8 mouse cellular contexts compared by ENCODE assay signal in the genomic region with DNA sequence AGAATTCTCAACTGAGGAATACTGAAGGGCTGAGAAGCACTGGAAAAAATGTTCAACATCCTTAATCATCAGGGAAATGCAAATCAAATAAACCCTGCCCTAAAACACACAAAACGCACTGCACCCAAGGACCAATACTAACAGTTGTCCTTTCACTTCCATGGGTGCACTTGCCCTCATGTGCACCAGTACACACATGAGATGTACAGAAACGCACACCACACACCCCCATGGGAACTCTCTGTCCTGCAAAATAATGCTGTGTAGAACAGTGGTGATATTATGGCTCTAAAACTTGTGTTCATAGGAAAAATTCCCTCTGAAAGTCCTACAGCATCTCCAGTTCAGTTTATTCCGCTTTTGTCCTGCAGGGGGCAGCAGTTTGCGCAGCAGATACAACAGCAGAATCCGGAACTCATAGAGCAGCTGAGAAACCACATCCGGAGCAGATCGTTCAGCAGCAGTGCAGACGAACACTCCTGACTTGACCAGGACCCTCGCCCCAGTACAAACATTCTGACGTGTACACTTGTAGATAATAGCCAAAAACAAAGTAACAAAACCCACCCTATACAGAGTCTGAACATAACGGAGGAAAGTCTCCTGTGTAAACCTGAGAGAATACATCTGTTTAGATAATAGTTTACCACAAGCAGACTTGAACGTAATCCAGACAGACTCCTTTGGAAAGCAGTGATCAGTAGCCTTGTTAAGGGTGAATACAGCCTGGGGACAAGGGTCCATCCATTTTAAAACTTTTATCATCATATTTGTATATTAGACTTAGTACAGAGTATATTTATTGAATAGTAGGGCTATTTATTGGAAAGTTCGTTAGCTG. TPM values are rescaled to one million over a fixed set of nuclear protein-coding genes. Genes with fewer than 3 reads are reported as not detected.
DNase-seq lines count a peak whose midpoint lies in the region; ATAC-seq lines count a peak whose summit lies in the region.

No protein-coding gene starts in this region.

- H3K4me3 ChIP-seq in embryonic facial prominence, embryonic 14.5 days (ENCODE audit: low read depth, low read length) = no peak overlapping the region
- no peak overlapping the region for H3K4me3 ChIP-seq in kidney, embryonic 15.5 days (replicated peaks)
- peak overlapping the region; percentile 18; the same call in 1 of the 2 replicates for H3K4me3 ChIP-seq in liver, embryonic 11.5 days (ENCODE audit: low read depth, low read length)
- H3K4me3 ChIP-seq in stomach, embryonic 14.5 days (ENCODE audit: low read depth, low read length) = no peak overlapping the region

- H3K4me2 ChIP-seq in embryonic facial prominence, embryonic 14.5 days (ENCODE audit: low read depth, low read length) = peak overlapping the region; percentile 31; the same call in 1 of the 2 replicates
- 0 out of 2 replicates have a peak overlapping the region, but pooled peaks have one; percentile 16 for H3K4me2 ChIP-seq in kidney, embryonic 15.5 days
- H3K4me2 ChIP-seq in liver, embryonic 11.5 days = peak overlapping the region; percentile 48
- no peak overlapping the region for H3K4me2 ChIP-seq in stomach, embryonic 14.5 days (replicated peaks; ENCODE audit: low read depth, low read length)

- peaks cover 69% of the 10 kb centered on the region for H3K36me3 ChIP-seq in embryonic facial prominence, embryonic 14.5 days (ENCODE audit: control insufficient read depth, insufficient read depth, low read length)
- H3K36me3 ChIP-seq in kidney, embryonic 15.5 days = peaks cover 58% of the 10 kb centered on the region
- H3K36me3 ChIP-seq in liver, embryonic 11.5 days (ENCODE audit: control insufficient read depth, insufficient read depth, low read length) = peaks cover 7% of the 10 kb centered on the region; the same call in 1 of the 2 replicates
- H3K36me3 ChIP-seq in stomach, embryonic 14.5 days (ENCODE audit: control insufficient read depth, insufficient read depth, low read length) = peaks cover 26% of the 10 kb centered on the region

- H3K9me3 ChIP-seq in embryonic facial prominence, embryonic 14.5 days (ENCODE audit: control insufficient read depth, low read length) = no peaks in the 10 kb centered on the region
- H3K9me3 ChIP-seq in kidney, embryonic 15.5 days (replicated peaks) = no peaks in the 10 kb centered on the region
- H3K9me3 ChIP-seq in liver, embryonic 11.5 days (ENCODE audit: control insufficient read depth, low read length) = no peaks in the 10 kb centered on the region
- no peaks in the 10 kb centered on the region for H3K9me3 ChIP-seq in stomach, embryonic 14.5 days (ENCODE audit: control insufficient read depth, low read depth, low read length)

- DNase-seq in B cell, adult 2 months = peak; percentile 87 to 89
- peak; percentile 56 to 63 for DNase-seq in adrenal gland, postnatal 4 days (ENCODE audit: low spot score in 2 of 2)
- peak; percentile 78 for DNase-seq in embryonic facial prominence, embryonic 14.5 days (ENCODE audit: low spot score)
- peak; percentile 77 for DNase-seq in heart, adult 8-10 months (ENCODE audit: low spot score)
- peak; percentile 54 for DNase-seq in liver, embryonic 11.5 days (ENCODE audit: low spot score)
- DNase-seq in natural killer cell, adult 2 months (ENCODE audit: low spot score in 2 of 2) = peak; percentile 74 to 84

- WGBS in embryonic facial prominence, embryonic 14.5 days = 44% methylated on average over 13 of the region's 13 CpGs
- 44% methylated on average over 13 of the region's 13 CpGs for WGBS in kidney, embryonic 15.5 days
- WGBS in liver, embryonic 11.5 days = 36% methylated on average over 13 of the region's 13 CpGs
- 33% methylated on average over 13 of the region's 13 CpGs for WGBS in stomach, embryonic 14.5 days

- no peaks in the 10 kb centered on the region for H3K4me1 ChIP-seq in embryonic facial prominence, embryonic 14.5 days (ENCODE audit: control insufficient read depth, insufficient read depth, low read length)
- no peaks in the 10 kb centered on the region for H3K4me1 ChIP-seq in kidney, embryonic 15.5 days
- H3K4me1 ChIP-seq in liver, embryonic 11.5 days (replicated peaks; ENCODE audit: control insufficient read depth, insufficient read depth, low read length) = no peaks in the 10 kb centered on the region
- H3K4me1 ChIP-seq in stomach, embryonic 14.5 days (ENCODE audit: control insufficient read depth, insufficient read depth, low read length) = no peaks in the 10 kb centered on the region

- no peak overlapping the region for H3K9ac ChIP-seq in embryonic facial prominence, embryonic 14.5 days (ENCODE audit: low read depth, low read length)
- H3K9ac ChIP-seq in kidney, embryonic 15.5 days = no peak overlapping the region
- H3K9ac ChIP-seq in liver, embryonic 11.5 days (ENCODE audit: low read depth, low read length) = no peak overlapping the region
- no peak overlapping the region for H3K9ac ChIP-seq in stomach, embryonic 14.5 days (replicated peaks; ENCODE audit: low read depth, low read length)

- ATAC-seq in embryonic facial prominence, embryonic 14.5 days (ENCODE audit: low read depth) = peak; percentile 47; the same call in 1 of the 2 replicates
- ATAC-seq in kidney, embryonic 15.5 days (replicated peaks; ENCODE audit: low FRiP score) = 0 out of 2 replicates have a peak, but pooled peaks have one; percentile 46
- peak; percentile 73 for ATAC-seq in liver, embryonic 11.5 days (replicated peaks; ENCODE audit: low FRiP score)
- ATAC-seq in stomach, embryonic 14.5 days (ENCODE audit: insufficient number of reproducible peaks, insufficient read depth, low FRiP score, low read depth) = peak; percentile 37; the same call in 1 of the 2 replicates

- no peak overlapping the region for H3K27ac ChIP-seq in embryonic facial prominence, embryonic 14.5 days (replicated peaks; ENCODE audit: low read depth, low read length)
- H3K27ac ChIP-seq in kidney, embryonic 15.5 days = no peak overlapping the region
- H3K27ac ChIP-seq in liver, embryonic 11.5 days (ENCODE audit: low read depth, low read length) = no peak overlapping the region
- peak overlapping the region; percentile 34; the same call in 1 of the 2 replicates for H3K27ac ChIP-seq in stomach, embryonic 14.5 days (ENCODE audit: low read length)

- H3K27me3 ChIP-seq in embryonic facial prominence, embryonic 14.5 days (replicated peaks; ENCODE audit: control insufficient read depth, insufficient read depth, low read length) = no peaks in the 10 kb centered on the region
- H3K27me3 ChIP-seq in kidney, embryonic 15.5 days = no peaks in the 10 kb centered on the region
- H3K27me3 ChIP-seq in liver, embryonic 11.5 days (replicated peaks; ENCODE audit: control insufficient read depth, insufficient read depth, low read length) = no peaks in the 10 kb centered on the region
- no peaks in the 10 kb centered on the region for H3K27me3 ChIP-seq in stomach, embryonic 14.5 days (ENCODE audit: control insufficient read depth, insufficient read depth, low read length)

RNA-seq across cellular contexts. Expression of gene Sgtb, which starts 30.0 kb away (rescaled TPM):
- total RNA-seq in adrenal gland, postnatal 4 days (2021) = 1 to 10 TPM; 5.7 to 6.4 TPM
- polyA plus RNA-seq in embryonic facial prominence, embryonic 14.5 days (2014; fragmentation: Nextera tagmentation; extraction: Ambion mirVana) = 8.0 and 8.9 TPM in 2 replicates
- total RNA-seq in heart, adult 8-10 months (2022) = under 1 TPM; 0.60 to 0.84 (median 0.71) TPM
- 5.9 and 6.5 TPM in 2 replicates for polyA plus RNA-seq in kidney, embryonic 15.5 days (2015; fragmentation: Nextera tagmentation; extraction: Ambion mirVana)
- 2.1 and 2.7 TPM in 2 replicates for polyA plus RNA-seq in liver, embryonic 11.5 days (2014; fragmentation: Nextera tagmentation; extraction: Ambion mirVana)
- 6.0 and 7.2 TPM in 2 replicates for polyA plus RNA-seq in stomach, embryonic 14.5 days (2014; fragmentation: Nextera tagmentation; extraction: Ambion mirVana)

RNA-seq across cellular contexts. Expression of gene Nln, which starts 30.2 kb away (rescaled TPM):
- total RNA-seq in adrenal gland, postnatal 4 days (2021) = 10 to 100 TPM; 25.2 to 27.5 TPM
- polyA plus RNA-seq in embryonic facial prominence, embryonic 14.5 days (2014; fragmentation: Nextera tagmentation; extraction: Ambion mirVana) = 20.2 and 21.5 TPM in 2 replicates
- 10 to 100 TPM; 10.5 to 13.8 (median 11.0) TPM for total RNA-seq in heart, adult 8-10 months (2022)
- 16.1 and 18.6 TPM in 2 replicates for polyA plus RNA-seq in kidney, embryonic 15.5 days (2015; fragmentation: Nextera tagmentation; extraction: Ambion mirVana)
- 20.9 and 22.7 TPM in 2 replicates for polyA plus RNA-seq in liver, embryonic 11.5 days (2014; fragmentation: Nextera tagmentation; extraction: Ambion mirVana)
- polyA plus RNA-seq in stomach, embryonic 14.5 days (2014; fragmentation: Nextera tagmentation; extraction: Ambion mirVana) = 22.9 and 26.6 TPM in 2 replicates

RNA-seq across cellular contexts. Expression of gene Trappc13, which starts 38.7 kb away (rescaled TPM):
- total RNA-seq in adrenal gland, postnatal 4 days (2021) = 10 to 100 TPM; 48.1 to 49.4 TPM
- polyA plus RNA-seq in embryonic facial prominence, embryonic 14.5 days (2014; fragmentation: Nextera tagmentation; extraction: Ambion mirVana) = 50.6 and 50.8 TPM in 2 replicates
- 10 to 100 TPM; 31.9 to 35.7 (median 33.3) TPM for total RNA-seq in heart, adult 8-10 months (2022)
- 66.2 and 69.8 TPM in 2 replicates for polyA plus RNA-seq in kidney, embryonic 15.5 days (2015; fragmentation: Nextera tagmentation; extraction: Ambion mirVana)
- 57.3 and 60.6 TPM in 2 replicates for polyA plus RNA-seq in liver, embryonic 11.5 days (2014; fragmentation: Nextera tagmentation; extraction: Ambion mirVana)
- polyA plus RNA-seq in stomach, embryonic 14.5 days (2014; fragmentation: Nextera tagmentation; extraction: Ambion mirVana) = 65.4 and 66.2 TPM in 2 replicates

RNA-seq across cellular contexts. Expression of gene Trim23, which starts 39.0 kb away (rescaled TPM):
- total RNA-seq in adrenal gland, postnatal 4 days (2021) = 10 to 100 TPM; 25.4 to 28.6 TPM
- 20.6 and 22.2 TPM in 2 replicates for polyA plus RNA-seq in embryonic facial prominence, embryonic 14.5 days (2014; fragmentation: Nextera tagmentation; extraction: Ambion mirVana)
- total RNA-seq in heart, adult 8-10 months (2022) = 10 to 100 TPM; 20.9 to 23.7 (median 22.7) TPM
- polyA plus RNA-seq in kidney, embryonic 15.5 days (2015; fragmentation: Nextera tagmentation; extraction: Ambion mirVana) = 19.0 and 20.8 TPM in 2 replicates
- 13.7 and 15.0 TPM in 2 replicates for polyA plus RNA-seq in liver, embryonic 11.5 days (2014; fragmentation: Nextera tagmentation; extraction: Ambion mirVana)
- 18.9 and 19.3 TPM in 2 replicates for polyA plus RNA-seq in stomach, embryonic 14.5 days (2014; fragmentation: Nextera tagmentation; extraction: Ambion mirVana)
